Mouse (Mus musculus): ENCODE measurements around the gene Vps26b. TPM values are rescaled to one million over a fixed set of nuclear protein-coding genes. Genes with fewer than 3 reads are reported as not detected.

Vps26b gene
- total and polyA plus RNA-seq, 2 experiments from 2014 or later = 74.3 to 141 TPM

GRCm38 (mm10) chr9:27030763-27031100 lies 867 bp upstream of the Vps26b start:
- peak overlapping the region; percentile 94 for H3K9ac ChIP-seq (replicated peaks; ENCODE audit: low read length)
- H3K36me3 ChIP-seq (ENCODE audit: insufficient read depth, low read length) = no peaks in the 10 kb centered on the region
- H3K4me1 ChIP-seq (ENCODE audit: insufficient read depth, low read length) = peaks cover 23% of the 10 kb centered on the region
- WGBS = under 1% methylated on average over 17 of the region's 17 CpGs
- H3K9me3 ChIP-seq (ENCODE audit: low read length) = no peaks in the 10 kb centered on the region
- H3K27ac ChIP-seq = peak overlapping the region; percentile 94; the same call in 1 of the 2 replicates
- peak overlapping the region; percentile 98 for H3K4me3 ChIP-seq (ENCODE audit: low read length)
- ATAC-seq (peak; percentile 41), DNase-seq (ENCODE audit: low spot score) (no peak)
- TF ChIP-seq CTCF (IDR thresholded peaks at IDR 0.05; ENCODE audit: low read depth) = no peak
- H3K4me2 ChIP-seq (ENCODE audit: low read depth, low read length) = peak overlapping the region; percentile 87
- H3K27me3 ChIP-seq (ENCODE audit: insufficient read depth, low read length) = no peaks in the 10 kb centered on the region

- peak; percentile 67 for DNase-seq (ENCODE audit: low spot score)
- Histone ChIP-seq H3K4me2 (ENCODE audit: low read depth, low read length) (peak overlapping the region; percentile 87), H3K27me3 (ENCODE audit: insufficient read depth, low read length) (no peaks in the 10 kb centered on the region), H3K4me3 (ENCODE audit: low read length) (peak overlapping the region; percentile 98), H3K27ac (peak overlapping the region; percentile 94), H3K4me1 (ENCODE audit: insufficient read depth, low read length) (peaks cover 23% of the 10 kb centered on the region), H3K9ac (replicated peaks; ENCODE audit: low read length) (peak overlapping the region; percentile 94), H3K36me3 (ENCODE audit: insufficient read depth, low read length) (no peaks in the 10 kb centered on the region), H3K9me3 (ENCODE audit: low read length) (no peaks in the 10 kb centered on the region)
- peak; percentile 51 for TF ChIP-seq CTCF (IDR thresholded peaks at IDR 0.05; ENCODE audit: low read depth)
- ATAC-seq = peak; percentile 27
- WGBS = under 1% methylated on average over 52 of the region's 52 CpGs
Observed at GRCm38 (mm10) chr9:27029022-27029827, 640 bp downstream of the Vps26b start.

- H3K27me3 ChIP-seq (ENCODE audit: insufficient read depth, low read length) = no peaks in the 10 kb centered on the region
- no peaks in the 10 kb centered on the region for H3K36me3 ChIP-seq (ENCODE audit: insufficient read depth, low read length)
- no peak overlapping the region for H3K27ac ChIP-seq
- peak overlapping the region; percentile 87 for H3K4me2 ChIP-seq (ENCODE audit: low read depth, low read length)
- WGBS = 62% methylated on average over 1 of the region's 1 CpGs
- H3K4me1 ChIP-seq (ENCODE audit: insufficient read depth, low read length) = peaks cover 23% of the 10 kb centered on the region
- no peak for DNase-seq (ENCODE audit: low spot score)
- H3K9ac ChIP-seq (replicated peaks; ENCODE audit: low read length) = no peak overlapping the region
- no peak for TF ChIP-seq CTCF (IDR thresholded peaks at IDR 0.05; ENCODE audit: low read depth)
- peak overlapping the region; percentile 98; the same call in 1 of the 2 replicates for H3K4me3 ChIP-seq (ENCODE audit: low read length)
- no peaks in the 10 kb centered on the region for H3K9me3 ChIP-seq (ENCODE audit: low read length)
- no peak for ATAC-seq
Observed at GRCm38 (mm10) chr9:27026708-27027107, 3.2 kb downstream of the Vps26b start.

- Histone ChIP-seq H3K9me3 (ENCODE audit: low read length) (no peaks in the 10 kb centered on the region), H3K4me1 (ENCODE audit: insufficient read depth, low read length) (peaks cover 21% of the 10 kb centered on the region), H3K4me3 (ENCODE audit: low read length) (no peak overlapping the region), H3K27ac (no peak overlapping the region), H3K36me3 (ENCODE audit: insufficient read depth, low read length) (peaks cover 5% of the 10 kb centered on the region; the same call in 1 of the 2 replicates), H3K9ac (replicated peaks; ENCODE audit: low read length) (no peak overlapping the region), H3K27me3 (ENCODE audit: insufficient read depth, low read length) (no peaks in the 10 kb centered on the region), H3K4me2 (ENCODE audit: low read depth, low read length) (no peak overlapping the region)
- 89% methylated on average over 4 of the region's 4 CpGs for WGBS
- ATAC-seq = no peak
- DNase-seq (ENCODE audit: low spot score) = no peak
- TF ChIP-seq CTCF (IDR thresholded peaks at IDR 0.05; ENCODE audit: low read depth) = no peak
Observed at GRCm38 (mm10) chr9:27023681-27024080, 6.2 kb downstream of the Vps26b start.

GRCm38 (mm10) chr9:27018961-27019360 lies 10.9 kb downstream of the Vps26b start:
- ATAC-seq (no peak), DNase-seq (ENCODE audit: low spot score) (no peak)
- Histone ChIP-seq H3K9ac (replicated peaks; ENCODE audit: low read length) (no peak overlapping the region), H3K4me3 (ENCODE audit: low read length) (no peak overlapping the region), H3K4me2 (ENCODE audit: low read depth, low read length) (no peak overlapping the region), H3K36me3 (ENCODE audit: insufficient read depth, low read length) (peaks cover 41% of the 10 kb centered on the region), H3K4me1 (ENCODE audit: insufficient read depth, low read length) (no peaks in the 10 kb centered on the region), H3K27ac (no peak overlapping the region), H3K27me3 (ENCODE audit: insufficient read depth, low read length) (no peaks in the 10 kb centered on the region), H3K9me3 (ENCODE audit: low read length) (no peaks in the 10 kb centered on the region)
- 93% methylated on average over 10 of the region's 10 CpGs for WGBS
- no peak for TF ChIP-seq CTCF (IDR thresholded peaks at IDR 0.05; ENCODE audit: low read depth)

- no peaks in the 10 kb centered on the region for H3K4me1 ChIP-seq (ENCODE audit: insufficient read depth, low read length)
- no peaks in the 10 kb centered on the region for H3K27me3 ChIP-seq (ENCODE audit: insufficient read depth, low read length)
- 84% methylated on average over 4 of the region's 4 CpGs for WGBS
- H3K4me2 ChIP-seq (ENCODE audit: low read depth, low read length) = no peak overlapping the region
- no peaks in the 10 kb centered on the region for H3K9me3 ChIP-seq (ENCODE audit: low read length)
- no peak for TF ChIP-seq CTCF (IDR thresholded peaks at IDR 0.05; ENCODE audit: low read depth)
- H3K36me3 ChIP-seq (ENCODE audit: insufficient read depth, low read length) = peaks cover 74% of the 10 kb centered on the region
- no peak overlapping the region for H3K9ac ChIP-seq (replicated peaks; ENCODE audit: low read length)
- no peak overlapping the region for H3K27ac ChIP-seq
- no peak overlapping the region for H3K4me3 ChIP-seq (ENCODE audit: low read length)
- no peak for DNase-seq (ENCODE audit: low spot score)
- no peak for ATAC-seq
Observed at GRCm38 (mm10) chr9:27011572-27011971, 18.3 kb downstream of the Vps26b start.

- no peak for ATAC-seq
- Histone ChIP-seq H3K27ac (no peak overlapping the region), H3K27me3 (ENCODE audit: insufficient read depth, low read length) (no peaks in the 10 kb centered on the region), H3K36me3 (ENCODE audit: insufficient read depth, low read length) (peaks cover 75% of the 10 kb centered on the region), H3K9ac (replicated peaks; ENCODE audit: low read length) (no peak overlapping the region), H3K4me1 (ENCODE audit: insufficient read depth, low read length) (no peaks in the 10 kb centered on the region), H3K9me3 (ENCODE audit: low read length) (no peaks in the 10 kb centered on the region), H3K4me2 (ENCODE audit: low read depth, low read length) (no peak overlapping the region), H3K4me3 (ENCODE audit: low read length) (no peak overlapping the region)
- 87% methylated on average over 5 of the region's 5 CpGs for WGBS
- DNase-seq (ENCODE audit: low spot score) = no peak
- TF ChIP-seq CTCF (IDR thresholded peaks at IDR 0.05; ENCODE audit: low read depth) = no peak
Observed at GRCm38 (mm10) chr9:27009231-27009630, 20.6 kb downstream of the Vps26b start.
